Mouse (Mus musculus) megakaryocyte-erythroid progenitor cell, adult 5 weeks (primary cell): ENCODE data around the gene Otud4. TPM values are rescaled to one million over a fixed set of nuclear protein-coding genes. Genes with fewer than 3 reads are reported as not detected.

Experiments used
- polyA plus RNA-seq: library from polyadenylated mRNA; stranded (reverse); fragments of >175 nt; gene quantifications from 2 replicates; pipeline ENCODE4 v1.2.3, GENCODE M21; 2012

Gene Otud4
- 4.5 and 7.1 TPM in 2 replicates for polyA plus RNA-seq

DNA sequence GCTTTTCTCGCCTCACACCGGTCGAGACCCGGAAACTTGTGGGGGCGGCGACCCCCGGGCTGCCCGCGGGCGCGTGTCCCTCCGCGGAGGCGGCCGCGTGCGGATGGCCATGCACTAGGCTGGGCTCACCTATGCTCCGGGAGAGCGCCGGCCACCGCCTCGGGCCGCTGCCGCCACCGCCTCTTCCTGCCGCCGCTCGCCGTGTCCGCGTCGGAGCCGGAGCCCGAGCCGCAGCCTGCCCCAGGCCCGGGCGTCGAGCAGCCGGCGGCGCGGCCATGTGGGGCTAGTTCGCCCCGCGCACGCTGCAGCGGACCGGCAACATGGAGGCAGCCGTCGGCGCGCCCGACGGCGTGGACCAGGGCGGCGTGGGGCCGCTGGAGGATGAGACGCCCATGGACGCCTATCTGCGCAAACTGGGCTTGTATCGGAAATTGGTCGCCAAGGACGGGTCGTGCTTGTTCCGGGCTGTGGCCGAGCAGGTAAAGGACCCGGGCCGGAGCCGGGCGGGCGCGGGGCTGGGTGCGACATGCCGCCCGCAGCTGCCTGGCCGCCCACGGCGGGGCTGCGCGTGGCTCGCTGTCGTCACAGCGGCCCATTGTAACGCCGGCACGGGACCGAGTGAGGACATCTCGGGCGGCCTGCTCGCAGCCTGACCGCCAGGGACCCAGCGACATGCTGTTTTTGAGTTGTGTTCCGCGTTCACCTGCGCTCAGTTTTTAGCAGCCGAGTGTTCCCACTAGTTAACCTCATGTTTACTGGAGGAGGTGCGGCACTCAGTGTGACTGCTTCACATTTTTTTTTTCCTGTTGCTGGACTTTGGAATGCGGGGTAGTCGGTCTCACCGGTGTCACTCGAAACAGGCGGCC, at the start of gene Otud4:
Gene Otud4 (plus strand): TSS at position 33 of the 866 bp plus-strand sequence.

DNA sequence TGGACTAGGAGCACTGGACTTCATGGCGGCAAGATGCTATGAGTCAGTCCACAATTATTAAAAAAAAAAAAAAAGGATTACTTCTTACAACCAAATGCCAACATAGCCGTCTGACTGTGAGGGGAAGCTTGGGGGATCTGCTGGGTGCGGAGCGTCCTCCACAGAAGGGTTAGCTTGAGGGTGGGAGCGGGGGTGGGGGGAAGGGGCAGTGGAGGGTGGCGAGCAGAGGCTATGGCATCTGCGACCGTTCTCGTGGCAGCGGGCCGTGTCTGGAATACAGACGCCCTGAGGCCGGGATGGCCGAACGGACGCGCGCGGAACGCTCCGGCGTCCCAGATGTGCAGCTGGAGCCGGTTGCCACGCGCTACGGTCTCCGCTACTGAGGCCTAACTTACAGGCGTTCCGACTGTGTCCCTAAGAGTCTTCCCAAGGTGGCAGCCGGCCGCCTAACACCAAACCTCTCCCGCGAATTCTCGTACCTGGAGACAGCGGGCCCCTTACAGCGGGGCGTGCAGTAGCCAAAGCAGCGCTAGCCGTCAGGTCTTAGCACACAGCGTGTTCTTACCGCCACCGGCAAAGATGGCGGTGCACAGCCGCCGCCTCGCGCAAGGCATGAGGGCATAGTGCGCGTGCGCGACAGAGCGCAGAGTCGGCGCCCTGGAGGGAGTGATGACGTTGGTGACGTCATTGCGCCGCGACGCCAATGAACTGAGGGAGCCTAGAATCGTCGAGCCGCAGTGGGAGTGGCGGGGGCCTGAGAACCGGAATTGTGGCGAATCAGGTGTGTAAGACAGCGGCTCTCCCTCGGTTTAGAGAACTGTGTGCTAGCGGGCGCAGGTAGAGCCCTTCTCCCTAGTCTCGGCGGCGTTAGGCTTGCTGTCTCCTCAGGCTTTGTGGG, 71.9 kb downstream of the Otud4 start, which contains the start of the genes Abce1 and Anapc10:
Gene Abce1 (minus strand): TSS at position 677 of the 898 bp plus-strand sequence.
Gene Anapc10 (plus strand): TSS at position 757 of the 898 bp plus-strand sequence.

Other genes starting within 250 kb of the Otud4 start
- gene Smad1, start 240.1 kb upstream of the Otud4 start, polyA plus RNA-seq, result 28.9 and 30.0 TPM in 2 replicates
- 11.8 and 12.9 TPM in 2 replicates for gene Abce1, start 72.1 kb downstream of the Otud4 start, polyA plus RNA-seq
- gene Anapc10, start 72.2 kb downstream of the Otud4 start, polyA plus RNA-seq, result 0.13 and 0.26 TPM in 2 replicates